Mouse (Mus musculus) liver, postnatal 0 days (tissue): ENCODE measurements at regions not wholly inside any gene's neighbourhood (a gene's known extent, or its start where the extent isn't known, plus 50 kb on each side); places are given as distances from the start of the nearest gene placed in this dataset.

ENCODE experiments used
- ATAC-seq: fragments of 200-750 bp; cut with Nextera tagmentation; 2 replicates; pipeline ENCODE4 v1.8.0; 2017; ENCODE audit warnings: mild to moderate bottlenecking, moderate library complexity
- DNase-seq: peaks from one replicate; pipeline ENCODE4 v3.0.0-alpha.2; 2016
- H3K27ac ChIP-seq: fragments of 300-500 bp; sonication (generic); 2 replicates; pipeline ENCODE4 v1.5.1; 2014; ENCODE audit warnings: antibody characterized with exemption, moderate library complexity, mild to moderate bottlenecking, low read depth
- H3K27me3 ChIP-seq: fragments of 300-500 bp; sonication (generic); 2 replicates; pipeline ENCODE4 v1.6.1; 2014; ENCODE audit warnings: low read length, control low read depth, mixed read lengths; ENCODE audit not compliant: insufficient read depth
- H3K36me3 ChIP-seq: fragments of 300-500 bp; sonication (generic); replicated peaks from 2 replicates; pipeline ENCODE4 v1.6.1; 2014; ENCODE audit warnings: mild to moderate bottlenecking, control low read depth, low read length, moderate library complexity, mixed read lengths; ENCODE audit not compliant: insufficient read depth
- H3K4me1 ChIP-seq: fragments of 300-500 bp; sonication (generic); 2 replicates; pipeline ENCODE4 v1.6.1; 2014; ENCODE audit warnings: antibody characterized with exemption, mild to moderate bottlenecking, control low read depth; ENCODE audit not compliant: insufficient read depth
- H3K4me2 ChIP-seq: fragments of 300-500 bp; sonication (generic); 2 replicates; pipeline ENCODE4 v1.6.1; 2014; ENCODE audit warnings: low read depth, mild to moderate bottlenecking, low read length, moderate library complexity, mixed read lengths
- H3K4me3 ChIP-seq: fragments of 300-500 bp; sonication (generic); 2 replicates; pipeline ENCODE4 v1.5.1; 2014; ENCODE audit warnings: low read depth, low read length
- H3K9ac ChIP-seq: fragments of 300-500 bp; sonication (generic); replicated peaks from 2 replicates; pipeline ENCODE4 v1.6.1; 2014; ENCODE audit warnings: mild to moderate bottlenecking, moderate library complexity
- H3K9me3 ChIP-seq: fragments of 300-500 bp; sonication (generic); 2 replicates; pipeline ENCODE4 v1.6.1; 2016; ENCODE audit warnings: mild to moderate bottlenecking, control low read depth, low read length, mixed read lengths
- CTCF ChIP-seq: sonication (generic); IDR thresholded peaks from 2 replicates; pipeline ENCODE4 v1.5.1; 2016; ENCODE audit warnings: antibody characterized with exemption, low read depth
- EP300 ChIP-seq: IDR thresholded peaks from 2 replicates; pipeline ENCODE4 v1.6.1; 2016; ENCODE audit warnings: antibody characterized with exemption, low read depth, mild to moderate bottlenecking
- WGBS: fragments of 180-500 bp; shearing (Covaris S2); extraction: QIAGEN DNeasy Blood & Tissue Kit; methylation state at CpG from one replicate; pipeline ENCODE4 v1.1.7; 2014; ENCODE audit not compliant: insufficient replicate concordance; 5-methylcytosine and 5-hydroxymethylcytosine counted together

- H3K9ac ChIP-seq = no peak overlapping the region
- TF ChIP-seq CTCF = no peak
- TF ChIP-seq EP300 = no peak
- WGBS = 62% methylated on average over 1 of the region's 1 CpGs
- no peaks in the 10 kb centered on the region for H3K36me3 ChIP-seq
- no peak for ATAC-seq
- no peak overlapping the region for H3K27ac ChIP-seq
- no peak overlapping the region for H3K4me2 ChIP-seq
- no peaks in the 10 kb centered on the region for H3K4me1 ChIP-seq
- no peaks in the 10 kb centered on the region for H3K9me3 ChIP-seq
- DNase-seq = no peak
- H3K4me3 ChIP-seq = no peak overlapping the region
- no peaks in the 10 kb centered on the region for H3K27me3 ChIP-seq
Measured at GRCm38 (mm10) chrX:145558881-145559280, 53.9 kb upstream of the Amot start.
